Mouse (Mus musculus) olfactory bulb, adult 2 months (tissue): ENCODE data around the gene Zfp64.

Source experiments
- CTCF ChIP-seq: fragments of 200-500 bp; IDR thresholded peaks from 2 replicates; pipeline ENCODE4 v1.5.1; 2012; ENCODE audit warnings: low read depth, mild to moderate bottlenecking, low read length, moderate library complexity; ENCODE audit not compliant: insufficient read depth
- POLR2A ChIP-seq: fragments of 200-500 bp; IDR thresholded peaks from 2 replicates; pipeline ENCODE4 v1.6.1; 2012; ENCODE audit warnings: mild to moderate bottlenecking, low read depth, low read length, moderate library complexity; ENCODE audit not compliant: insufficient read depth

- TF ChIP-seq CTCF (no peak), POLR2A (no peak)
Observed at GRCm38 (mm10) chr2:168866942-168867341, 88.4 kb downstream of the Zfp64 start.
